Mouse (Mus musculus) left cerebral cortex, postnatal 10 days (tissue): ENCODE measurements around the gene Crb2. TPM values are rescaled to one million over a fixed set of nuclear protein-coding genes. Genes with fewer than 3 reads are reported as not detected.

Experiments used
- DNase-seq, 2 experiments: peaks; one replicate each; pipeline ENCODE4 v3.0.0; 2021 to 2022; ENCODE audit warnings: low spot score in 2 of 2, mixed read lengths in 1 of 2; ENCODE audit errors: extremely low spot score in 1 of 2
- intact Hi-C: fragments of 180-260 bp; cut with DNase I; formaldehyde crosslinking; loops from one replicate; pipeline ENCODE4 v1.15.1; 2025
- total RNA-seq, 2 experiments: library from RNA; stranded (reverse); gene quantifications; 2 replicates each; pipeline ENCODE4 v1.2.3; 2021

Crb2 gene
- total RNA-seq, 2 experiments from 2014 or later = 5.4 to 7.0 TPM

DNA sequence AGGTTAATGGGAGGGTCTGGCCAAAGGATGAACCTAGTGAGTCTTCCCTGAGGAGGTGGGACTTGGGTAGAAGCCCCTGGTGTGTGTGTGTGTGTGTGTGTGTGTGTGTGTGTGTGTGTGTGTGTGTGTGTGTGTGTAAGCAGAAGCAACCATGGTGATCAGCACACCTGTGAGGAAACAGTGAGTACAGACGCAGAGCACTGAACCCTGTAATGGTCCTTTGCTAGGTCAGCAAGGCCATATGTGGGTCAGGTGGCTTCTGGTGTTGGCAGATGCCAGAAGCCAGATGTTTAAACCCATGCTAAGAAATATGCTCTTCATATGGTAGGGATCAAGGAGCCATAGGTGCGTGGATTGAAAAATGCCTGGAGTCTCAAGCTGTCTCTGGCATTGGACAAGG is 11.5 kb upstream of the Crb2 start:
- no peak for DNase-seq
- intact Hi-C loops = no loop called here

DNA sequence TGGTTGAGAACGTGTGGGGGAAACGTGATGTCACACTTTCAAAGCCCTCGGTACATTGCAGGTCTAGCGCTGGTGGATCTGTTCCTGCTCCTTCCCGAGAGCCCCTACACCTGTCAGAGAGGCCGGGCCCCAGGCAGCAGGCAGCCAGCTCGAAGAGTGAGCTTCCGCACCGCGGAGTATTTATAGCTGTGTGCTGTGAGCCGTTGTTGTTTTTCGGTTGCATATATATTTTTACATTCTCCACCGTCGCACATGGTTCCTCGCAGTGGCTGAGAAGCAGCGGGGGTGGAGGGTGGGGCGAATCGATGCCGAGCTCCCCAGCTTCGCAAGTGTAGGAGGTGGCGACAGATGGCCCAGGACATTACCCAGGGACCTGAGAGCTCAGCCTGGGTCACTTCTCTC is 11.0 kb upstream of the Crb2 start:
- DNase-seq = peak in 1 of 2 experiments; percentile 46
- intact Hi-C loops = loop anchor here (5.0 kb wide), 1 partner anchor 43 kb away; no protein-coding TSS in a partner anchor

DNA sequence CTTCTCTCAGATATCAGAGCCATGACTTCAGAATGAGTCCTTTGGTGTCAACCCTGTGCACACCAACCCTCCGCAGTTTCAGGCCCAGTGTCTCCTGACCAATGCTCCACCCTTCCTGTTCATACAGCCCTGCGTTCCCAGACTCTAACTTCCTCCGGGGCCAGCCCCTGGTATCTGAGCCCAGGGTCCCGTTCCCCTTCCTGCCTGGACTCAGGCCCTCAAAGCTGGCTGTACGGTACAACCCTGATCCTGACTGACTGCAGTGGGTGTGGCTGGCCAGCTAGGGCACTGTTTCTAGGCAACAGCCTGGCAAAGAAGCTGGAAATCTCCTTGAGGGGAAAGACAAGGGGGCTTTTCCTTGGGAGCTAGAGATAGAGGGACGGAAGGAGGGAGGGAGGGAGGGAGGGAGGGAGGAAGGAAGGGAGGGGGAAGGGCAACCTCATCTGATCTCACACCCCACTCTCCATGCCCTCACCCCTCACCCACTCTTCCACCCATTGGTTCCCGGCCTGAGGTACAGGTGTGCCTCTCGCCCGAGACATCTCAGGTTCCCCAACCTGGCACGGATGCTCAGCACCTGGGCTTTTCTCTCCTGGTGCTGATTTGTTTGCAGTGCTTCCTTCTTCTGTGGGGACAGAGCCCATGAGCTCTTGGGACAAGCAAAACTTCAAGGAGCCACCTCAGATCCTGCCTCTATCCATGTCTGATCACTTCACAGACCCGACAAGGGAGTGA is 9.9 kb upstream of the Crb2 start:
- intact Hi-C loops = loop anchor here (5.0 kb wide), 1 partner anchor 44 kb away; no protein-coding TSS in a partner anchor
- peak in 1 of 2 experiments; percentile 43 for DNase-seq

DNA sequence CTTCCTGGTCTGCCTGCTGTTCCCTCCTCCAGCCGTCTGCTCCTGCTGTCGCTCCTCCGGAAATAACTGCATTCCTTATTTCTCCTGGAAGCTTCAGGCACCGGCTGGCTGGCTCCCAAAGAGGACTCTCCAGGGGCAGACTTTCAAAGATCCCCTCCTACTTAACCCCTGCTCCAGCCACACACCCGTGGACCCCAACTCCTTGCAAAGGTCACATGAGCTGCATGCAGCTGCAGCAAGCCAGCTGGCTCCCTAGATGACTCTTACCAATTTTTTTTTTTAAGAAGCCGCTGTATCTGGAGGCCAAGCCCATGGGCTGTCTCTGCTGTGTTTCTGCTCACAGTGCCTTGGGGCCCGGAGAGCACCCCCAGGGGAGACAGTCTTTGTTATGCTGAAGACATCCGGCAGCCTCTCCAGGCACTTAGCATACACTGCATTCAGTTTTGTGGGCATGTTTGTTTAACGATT is 8.9 kb upstream of the Crb2 start:
- intact Hi-C loops = loop anchor here (5.0 kb wide), 1 partner anchor 45 kb away; no protein-coding TSS in a partner anchor
- peak; percentile 77 to 89 for DNase-seq

DNA sequence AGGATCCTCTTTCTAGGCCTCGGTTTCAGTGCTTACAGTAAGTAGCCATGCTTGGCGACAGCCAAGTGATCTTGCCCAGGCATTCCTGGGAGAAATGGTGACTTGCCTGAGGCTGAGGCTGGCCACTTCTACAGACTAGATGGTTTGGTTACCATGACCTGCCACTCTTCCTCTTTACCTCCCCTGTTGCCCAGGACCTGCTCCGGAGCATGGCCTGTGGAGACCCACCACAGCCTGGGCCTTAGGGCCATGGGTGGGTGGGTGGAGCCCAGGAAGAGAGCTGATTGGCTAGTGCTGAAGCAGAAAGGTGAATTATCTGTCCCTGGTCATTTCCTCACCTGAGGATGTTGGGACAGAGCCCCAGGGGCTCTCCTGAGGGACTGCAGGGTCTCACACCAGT is 8.3 kb upstream of the Crb2 start:
- no peak for DNase-seq
- intact Hi-C loops = loop anchor here (5.0 kb wide), 1 partner anchor 45 kb away; no protein-coding TSS in a partner anchor

DNA sequence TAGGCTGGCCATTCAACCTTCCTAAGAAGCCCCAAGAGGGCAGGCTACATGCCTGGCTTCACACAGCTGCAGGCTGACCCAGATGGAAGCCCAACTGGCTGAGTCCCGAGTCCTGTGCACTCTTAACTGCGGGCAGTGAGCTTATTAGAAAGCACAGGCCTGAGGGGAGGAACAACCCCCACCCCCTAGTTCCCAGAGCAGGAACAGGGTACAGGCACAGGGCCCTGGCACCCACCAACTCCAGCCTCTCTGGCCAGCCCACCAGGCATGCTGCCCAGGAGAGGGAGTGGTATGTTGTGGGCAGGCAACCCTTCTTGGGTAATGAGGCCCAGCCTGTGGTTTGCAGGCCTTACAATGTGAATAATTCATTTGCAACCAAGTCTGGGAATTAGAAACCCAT is 7.1 kb upstream of the Crb2 start:
- DNase-seq = peak; percentile 68 to 71
- intact Hi-C loops = loop anchor here (5.0 kb wide), 1 partner anchor 47 kb away; no protein-coding TSS in a partner anchor

DNA sequence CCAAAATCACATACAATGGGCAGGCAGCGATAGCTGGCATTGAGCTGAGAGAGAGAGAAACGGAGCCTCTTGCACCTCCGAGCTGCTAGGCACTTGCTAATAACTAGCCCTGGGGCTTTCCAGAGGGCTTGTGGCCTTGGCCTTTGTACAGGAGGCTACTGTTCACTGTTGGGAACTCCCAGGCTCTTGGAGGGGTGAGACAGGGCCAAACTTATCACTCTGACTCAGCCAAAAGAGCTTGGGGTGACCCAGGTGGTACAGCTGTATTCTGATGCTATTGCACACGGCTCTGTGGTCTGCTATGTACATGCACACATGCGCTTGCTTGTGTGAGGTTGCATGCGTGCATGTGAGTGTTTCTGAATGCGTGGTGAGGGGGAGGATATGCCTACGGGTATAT is 6.3 kb upstream of the Crb2 start:
- intact Hi-C loops = loop anchor here (2.0 to 10.0 kb wide), 5 partner anchors 47 to 345 kb away; partner anchors contain the start of genes Gpr21 and Rc3h2
- DNase-seq = no peak

DNA sequence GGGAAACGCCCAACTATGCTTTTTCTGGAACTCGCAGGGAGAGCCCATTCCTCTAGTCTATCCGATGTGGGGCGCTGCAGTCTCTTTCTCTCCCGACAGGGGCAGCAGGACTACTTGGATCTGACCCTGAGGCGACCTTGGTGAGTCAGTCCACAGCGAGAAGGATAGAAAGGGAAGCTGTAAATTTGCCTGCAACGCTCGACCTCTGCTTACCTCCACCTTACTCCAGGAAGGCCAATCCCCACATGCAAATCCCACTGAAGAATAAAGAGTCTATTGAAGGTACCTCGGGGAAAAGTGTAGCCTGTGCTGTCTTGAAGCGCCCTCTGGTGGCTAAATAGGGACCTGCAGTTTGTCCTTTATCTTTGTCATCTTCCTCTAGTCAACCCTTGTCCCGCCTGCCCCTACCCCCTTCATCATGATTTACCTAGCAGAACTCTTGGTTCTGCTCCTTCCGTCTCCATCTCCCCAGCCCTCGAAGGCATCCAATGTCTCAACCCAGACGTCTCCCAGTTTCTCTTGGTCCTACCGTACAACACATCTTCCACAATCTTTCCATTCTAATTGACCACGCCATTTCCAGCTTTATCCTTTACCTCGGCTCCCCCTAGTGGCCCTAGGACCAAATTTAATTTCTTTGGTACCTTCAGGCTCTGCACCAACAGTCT is 4.3 kb upstream of the Crb2 start:
- DNase-seq = peak; percentile 86 to 88
- intact Hi-C loops = loop anchor here (2.0 to 10.0 kb wide), 4 partner anchors 71 to 347 kb away; partner anchors contain the start of genes Gpr21 and Rc3h2

DNA sequence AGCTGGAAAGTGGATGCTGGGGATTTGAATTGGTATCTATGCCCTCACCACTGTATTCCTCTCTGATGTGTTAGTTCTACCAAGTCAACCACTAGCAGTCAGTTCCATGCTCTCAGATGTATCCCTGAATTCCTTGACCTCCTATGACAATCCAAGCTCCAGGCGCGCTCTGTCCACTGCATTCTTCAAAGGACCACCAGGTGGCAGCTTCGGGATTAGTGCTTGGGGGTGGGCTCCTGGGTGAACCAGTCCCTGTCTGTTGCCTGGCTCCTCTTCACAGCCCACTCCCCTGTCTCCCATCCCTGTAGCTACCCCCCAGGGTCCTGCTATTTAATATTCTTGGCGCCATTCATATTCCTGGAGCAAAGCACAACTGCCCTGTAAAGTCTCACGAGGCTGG is 1.5 kb upstream of the Crb2 start:
- peak in 1 of 2 experiments; percentile 67 for DNase-seq
- intact Hi-C loops = loop anchor here (5.0 to 10.0 kb wide), 3 partner anchors 200 to 350 kb away; partner anchors contain the start of genes Gpr21 and Rc3h2

DNA sequence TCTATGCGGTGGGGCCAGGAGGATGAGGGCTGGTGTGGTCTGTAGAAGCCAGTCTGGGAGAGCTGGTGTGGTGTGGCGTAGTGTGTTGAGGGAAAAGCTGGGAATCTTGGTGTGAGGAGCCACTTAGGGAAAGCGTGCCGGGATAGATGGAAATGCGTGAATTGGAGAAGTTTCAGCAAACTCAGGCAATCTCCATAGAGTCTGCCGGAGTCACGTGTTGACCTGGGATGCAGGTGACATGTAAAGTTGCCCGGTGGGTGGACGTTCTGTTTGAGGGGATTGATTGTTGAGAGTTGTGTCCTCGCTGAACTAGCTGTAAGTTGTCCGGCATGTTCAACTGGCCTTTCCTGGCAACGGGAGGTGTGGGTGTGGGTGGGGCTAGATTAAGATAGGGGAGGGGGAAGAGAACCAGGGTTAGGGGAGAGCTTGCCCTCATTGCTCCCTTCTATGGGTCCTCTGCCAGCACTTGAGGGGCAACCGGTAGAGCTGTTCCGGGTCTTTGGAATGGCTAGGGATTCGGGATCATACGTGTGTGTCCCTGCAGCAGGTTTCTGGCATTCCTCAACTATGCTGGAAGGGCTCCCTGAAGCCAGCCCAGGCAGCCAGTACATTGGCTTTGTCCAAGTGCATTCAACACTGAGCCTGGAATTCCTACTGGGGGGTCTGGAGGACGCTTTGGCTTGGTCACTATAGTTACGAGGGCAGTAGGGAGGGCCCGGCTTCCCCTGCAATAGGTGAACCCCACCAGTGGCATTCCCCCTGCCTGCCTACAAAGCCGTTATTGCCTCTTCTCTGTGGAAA is 762 bp downstream of the Crb2 start:
- intact Hi-C loops = loop anchor here (10.0 kb wide), 2 partner anchors 202 to 352 kb away; partner anchors contain the start of gene Rc3h2
- DNase-seq = no peak

DNA sequence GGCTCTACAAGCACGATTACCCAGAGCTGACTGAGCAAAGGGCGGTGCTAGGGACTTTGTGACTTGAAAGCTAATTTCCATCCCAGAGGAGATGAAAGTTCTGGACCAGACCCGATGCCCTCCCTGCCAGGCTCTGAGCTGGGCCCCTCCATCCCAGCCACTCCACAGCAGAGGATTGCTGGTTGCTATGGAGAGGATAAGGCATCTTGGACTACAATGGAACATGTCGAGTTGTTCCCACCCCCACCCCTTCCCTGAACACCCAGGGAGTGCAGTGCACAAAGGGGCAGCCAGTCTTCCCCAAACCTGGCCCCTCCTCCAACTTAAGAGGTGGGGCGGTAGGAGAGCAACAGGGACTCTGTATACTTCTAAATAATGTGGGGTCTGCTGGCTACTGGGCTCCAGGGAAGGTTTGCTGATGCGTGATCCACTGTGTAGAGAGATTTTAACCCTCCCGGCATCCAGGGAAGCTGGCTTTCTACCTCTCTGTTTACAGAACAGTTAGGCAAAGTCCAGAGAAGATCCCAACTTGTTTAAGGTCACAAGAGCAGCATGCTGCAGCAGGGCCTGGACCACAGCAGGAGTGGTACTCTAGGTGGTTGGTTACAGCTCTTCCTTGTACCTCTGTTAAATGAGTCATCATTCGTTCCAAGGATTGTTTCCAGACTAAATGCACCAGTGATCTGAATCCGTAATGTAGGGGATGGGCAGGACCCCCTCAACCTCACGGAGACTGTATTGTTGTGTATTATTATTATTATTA is 2.1 kb downstream of the Crb2 start:
- DNase-seq = no peak

DNA sequence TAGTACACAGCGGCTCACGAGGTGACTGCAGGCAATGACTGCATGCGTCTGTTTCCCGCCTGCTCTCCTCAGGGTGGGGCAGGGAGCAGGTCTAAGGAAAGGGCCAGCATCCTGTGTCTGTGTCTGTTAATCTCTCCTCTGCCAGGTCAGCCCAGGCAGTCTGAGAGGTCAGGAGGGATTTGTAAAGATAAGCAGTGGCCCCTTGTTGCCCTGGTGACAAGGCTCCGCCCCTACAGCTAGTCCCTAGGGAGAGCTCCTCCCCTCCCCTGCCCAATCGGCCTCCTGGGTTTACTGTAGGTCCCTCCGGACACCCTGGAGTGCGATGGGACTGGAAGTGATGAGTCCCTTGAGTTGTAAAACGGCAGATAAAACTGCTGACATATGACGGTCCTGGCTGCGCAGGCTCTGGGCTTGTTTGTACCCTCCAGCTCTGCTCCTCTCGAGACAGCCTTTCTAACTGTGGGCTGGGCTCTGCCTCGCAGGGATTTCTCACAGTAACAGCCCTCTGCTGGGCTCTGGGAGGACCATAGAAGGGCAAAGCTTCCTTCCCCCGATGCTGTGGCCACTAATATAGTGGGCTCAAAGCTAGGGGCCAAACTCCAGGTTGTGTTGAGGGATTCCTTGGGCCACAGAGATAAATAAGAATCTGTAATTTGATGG is 4.4 kb downstream of the Crb2 start:
- DNase-seq = no peak
- intact Hi-C loops = no loop called here

More for the DNA sequence above, 2.1 kb downstream of the Crb2 start:
- intact Hi-C loops = loop anchor here (10.0 kb wide), 2 partner anchors 203 to 353 kb away; partner anchors contain the start of gene Rc3h2

DNA sequence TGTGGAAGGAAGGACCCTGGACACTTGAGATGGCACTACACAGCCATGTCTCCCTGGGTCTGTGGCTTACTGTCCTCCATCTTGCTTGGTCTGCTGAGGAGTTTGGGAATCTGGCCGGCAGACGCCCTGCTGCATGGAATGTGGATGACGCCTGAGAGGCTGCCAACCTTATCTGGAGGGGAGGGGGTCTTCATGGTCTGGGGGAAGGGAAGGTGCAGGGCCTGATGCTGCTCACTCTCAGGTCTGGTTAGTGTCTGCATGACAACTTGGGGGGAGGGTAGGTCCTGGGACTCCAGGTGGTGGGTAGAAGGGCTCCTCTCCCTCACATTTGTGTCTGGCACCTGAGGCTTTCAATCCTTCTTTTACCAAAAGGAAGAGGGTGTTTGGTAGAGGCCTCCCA is 5.4 kb downstream of the Crb2 start:
- no peak for DNase-seq
- intact Hi-C loops = no loop called here

DNA sequence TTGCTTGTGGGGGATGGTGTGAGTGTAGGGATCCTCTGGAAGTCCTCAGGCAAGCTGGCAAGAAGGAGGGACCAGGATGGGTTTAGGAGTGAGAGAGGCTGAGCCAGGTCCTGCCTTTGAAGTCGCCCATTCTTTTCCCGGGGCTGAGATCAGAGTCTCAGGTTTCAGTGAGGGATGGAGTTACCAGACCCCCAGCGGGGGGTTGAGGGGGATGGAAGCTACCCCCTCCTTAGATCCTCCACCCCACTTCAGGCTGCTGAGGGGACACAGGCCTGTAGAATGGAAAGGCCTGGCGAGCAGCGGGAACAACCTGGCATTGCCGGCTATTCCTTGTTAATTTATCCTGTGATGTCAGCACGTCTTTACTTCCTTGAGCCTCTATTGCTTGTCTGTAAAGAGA is 6.0 kb downstream of the Crb2 start:
- intact Hi-C loops = no loop called here

DNA sequence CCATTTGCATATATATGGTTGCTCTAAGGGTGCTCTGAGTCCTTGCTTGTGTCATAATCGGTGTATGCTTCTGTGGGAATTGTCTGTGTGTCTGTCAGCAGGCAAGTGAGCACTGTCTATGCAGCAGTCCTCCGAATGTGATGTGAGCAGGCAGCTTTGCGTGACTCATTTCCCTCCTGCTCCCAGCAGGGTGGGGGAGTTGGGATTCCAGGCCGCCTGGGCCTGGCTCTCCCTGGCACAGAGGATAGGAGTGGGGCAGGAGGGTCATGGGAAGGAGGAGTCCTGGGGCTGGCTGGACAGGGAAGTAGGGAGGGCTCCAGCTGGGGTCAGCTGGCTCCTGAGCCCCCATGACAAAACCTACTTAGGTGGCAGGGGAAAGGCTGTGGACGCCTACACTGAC is 8.4 kb downstream of the Crb2 start:
- DNase-seq = no peak
- intact Hi-C loops = no loop called here

More for the DNA sequence above, 6.0 kb downstream of the Crb2 start:
- DNase-seq = no peak

DNA sequence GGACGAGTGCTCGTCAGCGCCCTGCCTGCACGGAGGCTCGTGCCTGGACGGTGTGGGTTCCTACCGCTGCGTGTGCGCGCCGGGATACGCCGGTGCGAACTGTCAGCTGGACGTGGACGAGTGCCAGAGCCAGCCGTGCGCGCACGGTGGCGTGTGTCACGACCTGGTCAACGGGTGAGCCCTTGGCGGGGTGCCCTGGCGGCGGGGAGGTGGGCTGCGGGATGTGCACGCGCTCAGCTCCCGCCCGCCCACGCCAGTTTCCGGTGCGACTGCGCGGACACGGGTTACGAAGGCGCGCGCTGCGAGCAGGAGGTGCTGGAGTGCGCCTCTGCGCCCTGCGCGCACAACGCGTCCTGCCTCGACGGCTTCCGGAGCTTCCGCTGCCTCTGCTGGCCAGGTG is 10.4 kb downstream of the Crb2 start:
- intact Hi-C loops = no loop called here
- DNase-seq = peak in 1 of 2 experiments; percentile 80

DNA sequence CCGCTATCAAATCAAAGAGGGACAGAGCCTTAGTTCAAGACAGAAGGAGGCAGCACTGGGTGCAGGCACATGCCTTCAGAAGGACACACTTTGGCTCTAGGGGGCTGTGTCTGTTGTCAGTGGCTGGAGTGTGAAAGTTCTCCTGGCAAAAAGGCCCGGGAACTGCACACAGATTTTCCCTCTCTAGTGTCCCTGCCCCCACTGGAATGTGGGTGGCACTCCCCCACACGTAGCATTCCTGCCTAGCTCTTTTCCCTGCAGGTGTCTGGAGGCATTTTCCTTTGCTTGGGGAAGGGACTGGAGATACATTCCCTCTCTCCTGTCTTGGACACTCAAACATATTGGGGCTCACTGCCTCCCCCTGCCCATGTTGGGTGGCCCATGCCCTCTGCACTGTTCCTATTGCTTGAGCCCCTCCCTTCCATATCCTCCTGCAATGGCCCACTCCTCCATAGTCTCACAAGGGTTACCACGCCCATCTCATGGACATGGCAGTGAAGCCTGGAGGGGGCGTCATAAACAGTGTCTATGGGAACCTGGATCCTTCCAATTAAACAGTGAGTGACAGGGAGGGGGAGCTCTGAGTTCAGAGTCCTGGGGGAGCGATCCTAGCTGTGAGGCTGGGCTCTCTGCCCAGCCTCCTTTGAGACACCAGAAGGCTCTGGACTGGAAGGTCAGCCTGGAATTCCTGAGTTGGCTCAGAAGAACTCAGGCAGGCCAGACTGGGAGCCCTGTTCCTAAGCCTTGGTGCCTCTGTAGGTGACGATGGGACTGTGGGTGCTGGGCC is 12.3 kb downstream of the Crb2 start:
- no peak for DNase-seq
- intact Hi-C loops = no loop called here
